Mouse (Mus musculus) intestine, embryonic 14.5 days (tissue): ENCODE measurements around the gene Tom1l1. TPM values are rescaled to one million over a fixed set of nuclear protein-coding genes. Genes with fewer than 3 reads are reported as not detected.

ENCODE experiments used
- ATAC-seq: fragments of 200-750 bp; cut with Nextera tagmentation; replicated peaks from 2 replicates; pipeline ENCODE4 v1.8.0; 2017; ENCODE audit warnings: low read depth, moderate number of reproducible peaks, moderate TSS enrichment, moderate library complexity; ENCODE audit not compliant: low FRiP score, low TSS enrichment
- DNase-seq: peaks from one replicate; pipeline ENCODE4 v3.0.0-alpha.2; 2018; ENCODE audit warnings: low spot score
- H3K27ac ChIP-seq: fragments of 300-500 bp; sonication (generic); 2 replicates; pipeline ENCODE4 v1.5.1; 2014; ENCODE audit warnings: low read depth, mild to moderate bottlenecking, control low read depth
- H3K27me3 ChIP-seq: fragments of 300-500 bp; sonication (generic); replicated peaks from 2 replicates; pipeline ENCODE4 v1.6.1; 2014; ENCODE audit warnings: low read length, control low read depth; ENCODE audit not compliant: control insufficient read depth, insufficient read depth
- H3K36me3 ChIP-seq: fragments of 300-500 bp; sonication (generic); 2 replicates; pipeline ENCODE4 v1.6.1; 2014; ENCODE audit warnings: low read length, control low read depth; ENCODE audit not compliant: control insufficient read depth, insufficient read depth
- H3K4me1 ChIP-seq: fragments of 300-500 bp; sonication (generic); replicated peaks from 2 replicates; pipeline ENCODE4 v1.6.1; 2014; ENCODE audit warnings: low read length, control low read depth, mixed read lengths; ENCODE audit not compliant: control insufficient read depth, insufficient read depth
- H3K4me2 ChIP-seq: fragments of 300-500 bp; sonication (generic); 2 replicates; pipeline ENCODE4 v1.6.1; 2014; ENCODE audit warnings: low read length
- H3K4me3 ChIP-seq: fragments of 300-500 bp; sonication (generic); 2 replicates; pipeline ENCODE4 v1.5.1; 2014; ENCODE audit warnings: low read depth, low read length, control low read depth, mixed read lengths
- H3K9ac ChIP-seq: fragments of 300-500 bp; sonication (generic); 2 replicates; pipeline ENCODE4 v1.6.1; 2014; ENCODE audit warnings: mild to moderate bottlenecking, low read length
- H3K9me3 ChIP-seq: fragments of 300-500 bp; sonication (generic); 2 replicates; pipeline ENCODE4 v1.6.1; 2016; ENCODE audit warnings: low read length, control low read depth; ENCODE audit not compliant: control insufficient read depth
- WGBS: fragments of 180-500 bp; shearing (Covaris S2); extraction: QIAGEN DNeasy Blood & Tissue Kit; methylation state at CpG from one replicate; pipeline ENCODE4 v1.1.7; 2014; 5-methylcytosine and 5-hydroxymethylcytosine counted together
- polyA plus RNA-seq: library from polyadenylated mRNA; unstranded; fragments of >200 nt; fragmentation: Nextera tagmentation; extraction: Ambion mirVana; gene quantifications from 2 replicates; pipeline ENCODE4 v1.2.1, GENCODE M21; 2014

Tom1l1 gene
- polyA plus RNA-seq, 1 experiment from 2014 or later: 42.2 TPM

GRCm38 (mm10) chr11:90665161-90665560 is 23.0 kb downstream of the Tom1l1 start:
- H3K4me3 ChIP-seq: no peak overlapping the region
- H3K9me3 ChIP-seq: no peaks in the 10 kb centered on the region
- DNase-seq: no peak
- H3K36me3 ChIP-seq: peaks cover 9% of the 10 kb centered on the region; the same call in 1 of the 2 replicates
- H3K4me2 ChIP-seq: peak overlapping the region; percentile 22
- WGBS: 3% methylated on average over 6 of the region's 6 CpGs
- 0 out of 2 replicates have a peak, but pooled peaks have one; percentile 32 for ATAC-seq
- H3K27ac ChIP-seq: peak overlapping the region; percentile 68
- no peak overlapping the region for H3K9ac ChIP-seq
- H3K4me1 ChIP-seq: peaks cover 31% of the 10 kb centered on the region
- no peaks in the 10 kb centered on the region for H3K27me3 ChIP-seq

DNA sequence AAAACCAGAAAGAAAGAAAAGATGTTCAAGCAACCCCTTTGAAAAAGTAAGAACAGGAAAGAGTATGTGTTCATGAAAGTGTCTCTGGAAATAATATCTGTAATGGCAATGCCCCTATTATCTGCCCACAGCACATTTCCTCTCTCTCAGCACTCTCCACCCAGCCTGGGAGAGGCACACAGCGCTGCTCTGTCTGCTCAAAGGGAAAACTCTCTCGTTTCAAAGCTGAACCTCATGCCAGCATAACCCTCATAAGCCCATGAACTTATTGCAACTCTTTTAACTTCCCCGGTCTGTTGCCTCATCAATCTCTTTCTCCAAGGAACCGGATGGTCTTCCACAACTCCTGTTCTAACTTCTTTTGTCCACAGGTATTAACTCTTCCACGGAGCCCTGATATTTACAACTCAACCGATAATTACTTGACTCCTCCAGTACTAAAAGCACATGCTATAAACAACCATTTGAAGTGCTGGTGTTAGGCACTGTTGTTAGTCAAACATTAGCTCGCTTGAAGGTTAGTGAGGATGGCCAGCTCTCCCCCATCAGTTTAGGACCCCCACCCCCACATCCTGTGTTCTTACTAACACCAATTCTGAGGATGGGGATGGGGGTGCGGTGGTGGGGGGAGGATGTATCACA is 23.7 kb downstream of the Tom1l1 start:
- Histone ChIP-seq H3K36me3 (peaks cover 9% of the 10 kb centered on the region; the same call in 1 of the 2 replicates), H3K27ac (peak overlapping the region; percentile 68), H3K27me3 (no peaks in the 10 kb centered on the region), H3K4me3 (no peak overlapping the region), H3K4me2 (peak overlapping the region; percentile 22), H3K9me3 (no peaks in the 10 kb centered on the region), H3K9ac (no peak overlapping the region), H3K4me1 (peaks cover 31% of the 10 kb centered on the region)
- 2% methylated on average over 8 of the region's 8 CpGs for WGBS
- DNase-seq: no peak
- peak; percentile 47; the same call in 1 of the 2 replicates for ATAC-seq

DNA sequence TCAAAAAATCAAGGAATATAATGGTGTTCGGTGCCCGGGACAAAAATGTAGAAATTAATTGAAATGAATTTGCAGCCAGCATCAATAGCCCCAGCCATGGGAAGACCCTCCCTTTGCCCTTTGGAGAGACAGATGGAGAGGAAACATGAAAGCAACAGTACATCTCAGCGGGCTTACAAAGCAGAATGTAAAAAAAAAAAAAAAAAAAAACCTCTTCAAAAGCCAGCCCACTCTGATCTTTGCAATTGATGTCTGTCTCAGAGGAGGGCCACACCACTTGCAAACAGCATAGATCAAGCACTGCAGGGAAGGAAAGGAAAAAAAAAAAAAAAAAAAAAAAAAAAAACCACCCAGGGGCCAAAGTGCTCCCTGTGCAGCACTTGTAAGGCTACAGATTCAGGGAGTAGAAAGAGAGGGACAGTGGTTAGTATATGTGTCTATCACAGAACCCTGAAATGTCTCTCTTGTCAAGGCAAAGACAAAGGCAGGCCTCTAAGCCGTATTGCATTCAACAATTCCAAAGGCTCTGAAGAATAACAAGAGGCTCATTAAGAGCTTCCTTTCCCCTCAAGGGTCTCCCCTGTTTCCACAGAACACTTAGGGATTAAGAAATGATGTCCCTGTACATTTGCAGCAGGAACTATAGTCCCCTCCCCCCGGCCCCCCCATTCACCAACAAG is 24.4 kb downstream of the Tom1l1 start:
- H3K9me3 ChIP-seq: no peaks in the 10 kb centered on the region
- H3K27ac ChIP-seq: peak overlapping the region; percentile 68
- no peak overlapping the region for H3K9ac ChIP-seq
- WGBS: 39% methylated on average over 5 of the region's 5 CpGs
- H3K4me3 ChIP-seq: no peak overlapping the region
- DNase-seq (no peak), ATAC-seq (no peak)
- H3K4me2 ChIP-seq: peak overlapping the region; percentile 22; the same call in 1 of the 2 replicates
- H3K4me1 ChIP-seq: peaks cover 31% of the 10 kb centered on the region
- peaks cover 8% of the 10 kb centered on the region; the same call in 1 of the 2 replicates for H3K36me3 ChIP-seq
- H3K27me3 ChIP-seq: no peaks in the 10 kb centered on the region

DNA sequence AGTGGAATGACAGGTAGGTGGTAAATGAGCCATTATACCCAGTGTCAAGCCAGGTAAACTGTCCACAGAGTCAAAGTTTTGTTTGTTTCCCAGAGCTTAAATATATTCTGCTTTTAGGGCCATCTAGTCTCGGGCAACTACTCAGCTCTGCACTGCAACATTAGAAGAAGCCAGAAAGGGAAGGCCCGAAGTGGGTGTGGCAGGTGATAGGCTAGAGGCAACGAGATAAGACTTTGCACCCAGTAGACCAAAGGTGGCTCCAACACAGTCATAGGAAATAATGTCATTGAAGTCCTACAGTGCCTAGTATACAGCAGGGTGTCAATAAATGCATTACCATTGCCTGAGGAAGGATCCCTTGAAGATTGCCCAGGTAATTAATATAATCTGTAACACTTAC is 25.1 kb downstream of the Tom1l1 start:
- Histone ChIP-seq H3K4me2 (no peak overlapping the region), H3K4me1 (peaks cover 31% of the 10 kb centered on the region), H3K9me3 (no peaks in the 10 kb centered on the region), H3K36me3 (peaks cover 8% of the 10 kb centered on the region; the same call in 1 of the 2 replicates), H3K27me3 (no peaks in the 10 kb centered on the region), H3K4me3 (no peak overlapping the region), H3K9ac (no peak overlapping the region), H3K27ac (no peak overlapping the region)
- DNase-seq (no peak), ATAC-seq (no peak; the same call in 1 of the 2 replicates)
- WGBS: 54% methylated on average over 3 of the region's 3 CpGs

- Histone ChIP-seq H3K4me1 (peaks cover 24% of the 10 kb centered on the region), H3K27ac (no peak overlapping the region), H3K9ac (no peak overlapping the region), H3K9me3 (no peaks in the 10 kb centered on the region), H3K4me2 (no peak overlapping the region), H3K4me3 (no peak overlapping the region), H3K36me3 (peaks cover 29% of the 10 kb centered on the region), H3K27me3 (no peaks in the 10 kb centered on the region)
- ATAC-seq: no peak
- no peak for DNase-seq
- 79% methylated on average over 4 of the region's 4 CpGs for WGBS
Observed at GRCm38 (mm10) chr11:90660662-90661061, 27.5 kb downstream of the Tom1l1 start.

DNA sequence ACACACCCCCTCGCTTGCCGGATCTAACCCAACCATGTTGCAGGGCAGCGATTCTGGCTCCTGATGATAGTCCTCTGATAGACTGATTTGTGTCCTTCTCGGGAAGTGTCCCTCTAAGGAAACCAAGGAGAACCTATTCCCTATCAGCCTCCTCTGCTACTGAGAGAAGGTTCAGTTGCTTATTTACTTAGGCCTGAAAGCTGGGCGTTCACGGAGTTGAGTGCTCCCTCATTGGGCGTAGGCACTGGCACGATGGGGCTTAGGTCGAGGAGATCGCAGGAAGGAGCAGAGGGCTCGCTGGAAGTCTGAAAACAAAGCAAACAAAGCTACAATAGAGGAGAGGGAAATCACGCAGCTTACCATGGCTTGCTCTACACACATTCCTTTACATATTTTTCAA is 30.6 kb downstream of the Tom1l1 start:
- DNase-seq (no peak), ATAC-seq (no peak)
- no peak overlapping the region for H3K4me2 ChIP-seq
- H3K27me3 ChIP-seq: no peaks in the 10 kb centered on the region
- H3K4me1 ChIP-seq: no peaks in the 10 kb centered on the region
- H3K4me3 ChIP-seq: no peak overlapping the region
- peaks cover 31% of the 10 kb centered on the region for H3K36me3 ChIP-seq
- 87% methylated on average over 12 of the region's 12 CpGs for WGBS
- no peaks in the 10 kb centered on the region for H3K9me3 ChIP-seq
- no peak overlapping the region for H3K9ac ChIP-seq
- no peak overlapping the region for H3K27ac ChIP-seq

DNA sequence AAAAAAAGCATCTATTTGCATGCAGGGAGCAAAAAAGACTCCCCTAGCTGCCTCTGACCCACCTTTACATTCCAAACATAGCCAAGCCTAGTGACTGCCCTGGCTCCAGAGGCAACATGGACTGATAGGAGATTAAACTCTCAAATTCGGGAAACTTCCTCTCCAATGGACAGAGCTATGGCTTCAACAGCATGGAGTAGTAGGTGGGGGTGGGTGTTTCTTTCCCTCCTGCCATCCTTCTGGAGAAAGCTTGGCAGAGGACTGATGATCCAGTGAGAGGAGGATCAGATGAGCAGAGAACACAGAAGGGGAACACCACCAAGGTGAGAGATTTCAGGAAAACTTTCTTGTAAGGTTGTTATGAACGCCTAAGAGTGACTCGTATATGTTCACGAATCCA is 35.6 kb downstream of the Tom1l1 start:
- DNase-seq (no peak), ATAC-seq (no peak)
- Histone ChIP-seq H3K27ac (no peak overlapping the region), H3K4me1 (no peaks in the 10 kb centered on the region), H3K27me3 (no peaks in the 10 kb centered on the region), H3K9me3 (no peaks in the 10 kb centered on the region), H3K36me3 (peaks cover 59% of the 10 kb centered on the region), H3K4me3 (no peak overlapping the region), H3K9ac (no peak overlapping the region), H3K4me2 (no peak overlapping the region)
- 84% methylated on average over 4 of the region's 4 CpGs for WGBS

DNA sequence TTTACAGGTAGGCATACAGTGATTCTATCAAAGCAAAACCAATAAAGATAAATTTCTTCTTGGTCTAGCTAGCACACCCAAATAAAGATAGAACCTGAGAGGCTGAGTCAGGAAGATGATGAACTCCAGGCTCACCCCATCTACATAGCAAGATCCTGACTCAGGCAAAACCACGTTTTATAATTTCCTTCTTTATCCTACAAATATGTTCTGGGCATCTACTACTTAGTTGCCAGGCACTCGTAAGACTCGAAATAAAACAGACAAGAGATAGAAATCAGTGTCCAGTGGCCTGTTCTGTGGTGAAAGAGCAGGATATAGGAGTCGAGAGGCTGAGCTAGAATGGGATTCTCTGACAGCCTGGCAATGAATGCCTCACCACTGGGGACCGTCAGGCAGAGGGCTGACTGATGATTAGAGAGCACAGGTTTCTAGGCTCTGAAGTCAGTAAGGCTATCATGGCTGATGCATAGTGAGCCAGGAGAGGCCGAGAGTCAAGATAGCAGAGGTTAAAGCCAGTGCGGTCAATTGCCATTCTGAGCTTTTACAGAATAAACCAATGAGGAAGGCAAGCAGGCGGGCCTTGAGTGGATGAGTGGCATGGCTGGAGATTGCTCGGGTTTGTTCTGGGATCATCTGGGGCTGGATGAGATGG is 37.8 kb downstream of the Tom1l1 start:
- no peak for ATAC-seq
- no peak overlapping the region for H3K4me3 ChIP-seq
- H3K36me3 ChIP-seq: peaks cover 62% of the 10 kb centered on the region
- H3K27ac ChIP-seq: no peak overlapping the region
- no peaks in the 10 kb centered on the region for H3K27me3 ChIP-seq
- WGBS: 70% methylated on average over 9 of the region's 9 CpGs
- H3K9ac ChIP-seq: no peak overlapping the region
- no peak for DNase-seq
- H3K4me1 ChIP-seq: no peaks in the 10 kb centered on the region
- no peaks in the 10 kb centered on the region for H3K9me3 ChIP-seq
- no peak overlapping the region for H3K4me2 ChIP-seq
